Mouse (Mus musculus) megakaryocyte, embryonic 14.5 days (primary cell): ENCODE data around the gene Morn1.

ENCODE experiments used
- FLI1 ChIP-seq: IDR thresholded peaks from 2 replicates; pipeline ENCODE4 v1.6.1; 2012; ENCODE audit warnings: low read length, inconsistent platforms, mixed read lengths
- GATA1 ChIP-seq: IDR thresholded peaks from 3 replicates; pipeline ENCODE4 v1.6.1; 2012; ENCODE audit warnings: mixed read lengths, low read length, inconsistent platforms, borderline replicate concordance

GRCm38 (mm10) chr4:155178274-155178673 lies 91.9 kb downstream of the Morn1 start:
- TF ChIP-seq GATA1 (no peak), FLI1 (no peak)
